Mouse (Mus musculus): ENCODE measurements around the gene Kdsr. TPM values are rescaled to one million over a fixed set of nuclear protein-coding genes. Genes with fewer than 3 reads are reported as not detected.
"Not testable (repeated sequence)": the region's sequence is repeated elsewhere in the genome, so short reads cannot be mapped to it uniquely, and the experiment has no call there.

Kdsr gene
- polyA plus RNA-seq, 1 experiment from 2014 or later: 9.0 TPM

- DNase-seq (ENCODE audit: low spot score) (no peak), ATAC-seq (replicated peaks; ENCODE audit: low FRiP score) (no peak)
- Histone ChIP-seq H3K27ac (ENCODE audit: low read depth, low read length) (no peak overlapping the region), H3K4me2 (ENCODE audit: low read depth, low read length, severe bottlenecking) (no peak overlapping the region), H3K36me3 (ENCODE audit: control insufficient read depth, insufficient read depth, low read length) (no peaks in the 10 kb centered on the region), H3K4me3 (ENCODE audit: low read depth, low read length) (no peak overlapping the region), H3K9ac (ENCODE audit: low read length) (no peak overlapping the region), H3K9me3 (ENCODE audit: control insufficient read depth, low read length) (no peaks in the 10 kb centered on the region), H3K4me1 (replicated peaks; ENCODE audit: control insufficient read depth, insufficient read depth, low read length) (no peaks in the 10 kb centered on the region), H3K27me3 (ENCODE audit: control insufficient read depth, insufficient read depth, low read length) (no peaks in the 10 kb centered on the region)
- WGBS: 90% methylated on average over 6 of the region's 6 CpGs
Measured at GRCm38 (mm10) chr1:106748555-106749315, 10.8 kb downstream of the Kdsr start.

- Histone ChIP-seq H3K27ac (ENCODE audit: low read depth, low read length) (no peak overlapping the region), H3K9ac (ENCODE audit: low read length) (no peak overlapping the region), H3K4me2 (ENCODE audit: low read depth, low read length, severe bottlenecking) (no peak overlapping the region), H3K36me3 (ENCODE audit: control insufficient read depth, insufficient read depth, low read length) (no peaks in the 10 kb centered on the region), H3K9me3 (ENCODE audit: control insufficient read depth, low read length) (no peaks in the 10 kb centered on the region), H3K4me1 (replicated peaks; ENCODE audit: control insufficient read depth, insufficient read depth, low read length) (no peaks in the 10 kb centered on the region), H3K4me3 (ENCODE audit: low read depth, low read length) (no peak overlapping the region), H3K27me3 (ENCODE audit: control insufficient read depth, insufficient read depth, low read length) (no peaks in the 10 kb centered on the region)
- WGBS: 74% methylated on average over 6 of the region's 6 CpGs
- DNase-seq (ENCODE audit: low spot score) (no peak), ATAC-seq (replicated peaks; ENCODE audit: low FRiP score) (no peak)
Measured at GRCm38 (mm10) chr1:106742980-106743379, 16.5 kb downstream of the Kdsr start.

GRCm38 (mm10) chr1:106740735-106741134 is 18.8 kb downstream of the Kdsr start:
- WGBS: 91% methylated on average over 4 of the region's 4 CpGs
- H3K4me2 ChIP-seq (ENCODE audit: low read depth, low read length, severe bottlenecking): no peak overlapping the region
- H3K4me1 ChIP-seq (replicated peaks; ENCODE audit: control insufficient read depth, insufficient read depth, low read length): no peaks in the 10 kb centered on the region
- no peak for ATAC-seq (replicated peaks; ENCODE audit: low FRiP score)
- H3K27me3 ChIP-seq (ENCODE audit: control insufficient read depth, insufficient read depth, low read length): no peaks in the 10 kb centered on the region
- H3K4me3 ChIP-seq (ENCODE audit: low read depth, low read length): no peak overlapping the region
- DNase-seq (ENCODE audit: low spot score): no peak
- H3K27ac ChIP-seq (ENCODE audit: low read depth, low read length): no peak overlapping the region
- no peaks in the 10 kb centered on the region for H3K36me3 ChIP-seq (ENCODE audit: control insufficient read depth, insufficient read depth, low read length)
- H3K9ac ChIP-seq (ENCODE audit: low read length): no peak overlapping the region
- no peaks in the 10 kb centered on the region for H3K9me3 ChIP-seq (ENCODE audit: control insufficient read depth, low read length)

GRCm38 (mm10) chr1:106739810-106740209 is 19.7 kb downstream of the Kdsr start:
- Histone ChIP-seq H3K9me3 (ENCODE audit: control insufficient read depth, low read length) (no peaks in the 10 kb centered on the region), H3K27ac (ENCODE audit: low read depth, low read length) (no peak overlapping the region), H3K4me2 (ENCODE audit: low read depth, low read length, severe bottlenecking) (no peak overlapping the region), H3K4me3 (ENCODE audit: low read depth, low read length) (no peak overlapping the region), H3K9ac (ENCODE audit: low read length) (no peak overlapping the region), H3K36me3 (ENCODE audit: control insufficient read depth, insufficient read depth, low read length) (no peaks in the 10 kb centered on the region), H3K4me1 (replicated peaks; ENCODE audit: control insufficient read depth, insufficient read depth, low read length) (no peaks in the 10 kb centered on the region), H3K27me3 (ENCODE audit: control insufficient read depth, insufficient read depth, low read length) (no peaks in the 10 kb centered on the region)
- DNase-seq (ENCODE audit: low spot score) (no peak), ATAC-seq (replicated peaks; ENCODE audit: low FRiP score) (no peak)
- WGBS: 91% methylated on average over 5 of the region's 5 CpGs

- 90% methylated on average over 3 of the region's 3 CpGs for WGBS
- DNase-seq (ENCODE audit: low spot score) (no peak), ATAC-seq (replicated peaks; ENCODE audit: low FRiP score) (no peak)
- H3K9me3 ChIP-seq (ENCODE audit: control insufficient read depth, low read length): no peaks in the 10 kb centered on the region
- H3K9ac ChIP-seq (ENCODE audit: low read length): no peak overlapping the region
- H3K27ac ChIP-seq (ENCODE audit: low read depth, low read length): no peak overlapping the region
- no peaks in the 10 kb centered on the region for H3K27me3 ChIP-seq (ENCODE audit: control insufficient read depth, insufficient read depth, low read length)
- H3K4me2 ChIP-seq (ENCODE audit: low read depth, low read length, severe bottlenecking): no peak overlapping the region
- no peak overlapping the region for H3K4me3 ChIP-seq (ENCODE audit: low read depth, low read length)
- H3K4me1 ChIP-seq (replicated peaks; ENCODE audit: control insufficient read depth, insufficient read depth, low read length): no peaks in the 10 kb centered on the region
- H3K36me3 ChIP-seq (ENCODE audit: control insufficient read depth, insufficient read depth, low read length): no peaks in the 10 kb centered on the region
Measured at GRCm38 (mm10) chr1:106738092-106738491, 21.4 kb downstream of the Kdsr start.

- Histone ChIP-seq H3K27ac (ENCODE audit: low read depth, low read length) (no peak overlapping the region), H3K9ac (ENCODE audit: low read length) (no peak overlapping the region), H3K36me3 (ENCODE audit: control insufficient read depth, insufficient read depth, low read length) (no peaks in the 10 kb centered on the region), H3K27me3 (ENCODE audit: control insufficient read depth, insufficient read depth, low read length) (no peaks in the 10 kb centered on the region), H3K9me3 (ENCODE audit: control insufficient read depth, low read length) (no peaks in the 10 kb centered on the region), H3K4me1 (replicated peaks; ENCODE audit: control insufficient read depth, insufficient read depth, low read length) (no peaks in the 10 kb centered on the region), H3K4me2 (ENCODE audit: low read depth, low read length, severe bottlenecking) (no peak overlapping the region), H3K4me3 (ENCODE audit: low read depth, low read length) (no peak overlapping the region)
- DNase-seq (ENCODE audit: low spot score) (no peak), ATAC-seq (replicated peaks; ENCODE audit: low FRiP score) (no peak)
- WGBS: 95% methylated on average over 8 of the region's 8 CpGs
Measured at GRCm38 (mm10) chr1:106736211-106736610, 23.3 kb downstream of the Kdsr start.

GRCm38 (mm10) chr1:106735586-106735985 is 23.9 kb downstream of the Kdsr start:
- DNase-seq (ENCODE audit: low spot score): peak; percentile 72
- no peaks in the 10 kb centered on the region for H3K36me3 ChIP-seq (ENCODE audit: control insufficient read depth, insufficient read depth, low read length)
- no peaks in the 10 kb centered on the region for H3K4me1 ChIP-seq (replicated peaks; ENCODE audit: control insufficient read depth, insufficient read depth, low read length)
- no peak overlapping the region for H3K9ac ChIP-seq (ENCODE audit: low read length)
- H3K27me3 ChIP-seq (ENCODE audit: control insufficient read depth, insufficient read depth, low read length): no peaks in the 10 kb centered on the region
- WGBS: 61% methylated on average over 2 of the region's 2 CpGs
- H3K4me2 ChIP-seq (ENCODE audit: low read depth, low read length, severe bottlenecking): no peak overlapping the region
- no peak for ATAC-seq (replicated peaks; ENCODE audit: low FRiP score)
- H3K9me3 ChIP-seq (ENCODE audit: control insufficient read depth, low read length): no peaks in the 10 kb centered on the region
- no peak overlapping the region for H3K27ac ChIP-seq (ENCODE audit: low read depth, low read length)
- no peak overlapping the region for H3K4me3 ChIP-seq (ENCODE audit: low read depth, low read length)

GRCm38 (mm10) chr1:106722061-106722460 is 37.5 kb downstream of the Kdsr start:
- no peak overlapping the region for H3K27ac ChIP-seq (ENCODE audit: low read depth, low read length)
- WGBS: 25% methylated on average over 5 of the region's 5 CpGs
- no peak overlapping the region for H3K9ac ChIP-seq (ENCODE audit: low read length)
- H3K4me3 ChIP-seq (ENCODE audit: low read depth, low read length): no peak overlapping the region
- no peak overlapping the region for H3K4me2 ChIP-seq (ENCODE audit: low read depth, low read length, severe bottlenecking)
- no peaks in the 10 kb centered on the region for H3K9me3 ChIP-seq (ENCODE audit: control insufficient read depth, low read length)
- H3K27me3 ChIP-seq (ENCODE audit: control insufficient read depth, insufficient read depth, low read length): no peaks in the 10 kb centered on the region
- ATAC-seq (replicated peaks; ENCODE audit: low FRiP score) (no peak), DNase-seq (ENCODE audit: low spot score) (no peak)
- no peaks in the 10 kb centered on the region; the same call in 1 of the 2 replicates for H3K36me3 ChIP-seq (ENCODE audit: control insufficient read depth, insufficient read depth, low read length)
- no peaks in the 10 kb centered on the region for H3K4me1 ChIP-seq (replicated peaks; ENCODE audit: control insufficient read depth, insufficient read depth, low read length)

GRCm38 (mm10) chr1:106717736-106718135 is 41.8 kb downstream of the Kdsr start:
- not testable (repeated sequence) for H3K9me3 ChIP-seq (ENCODE audit: control insufficient read depth, low read length); H3K4me2 ChIP-seq (ENCODE audit: low read depth, low read length, severe bottlenecking); ATAC-seq (replicated peaks; ENCODE audit: low FRiP score); H3K27ac ChIP-seq (ENCODE audit: low read depth, low read length); H3K4me1 ChIP-seq (replicated peaks; ENCODE audit: control insufficient read depth, insufficient read depth, low read length); DNase-seq (ENCODE audit: low spot score); H3K9ac ChIP-seq (ENCODE audit: low read length); H3K27me3 ChIP-seq (ENCODE audit: control insufficient read depth, insufficient read depth, low read length); H3K36me3 ChIP-seq (ENCODE audit: control insufficient read depth, insufficient read depth, low read length); H3K4me3 ChIP-seq (ENCODE audit: low read depth, low read length)
- 72% methylated on average over 7 of the region's 7 CpGs for WGBS

Data from forebrain, embryonic 11.5 days (tissue).